Mouse (Mus musculus): ENCODE measurements around the gene Slc8a1.

GRCm38 (mm10) chr17:81403121-81403520, 335.1 kb downstream of the Slc8a1 start:
- TF ChIP-seq CTCF (IDR thresholded peaks at IDR 0.05; ENCODE audit: low read depth, low read length) (no peak), POLR2A (IDR thresholded peaks at IDR 0.05; ENCODE audit: extremely low read depth, insufficient read depth, low read length) (no peak)
